11 mouse cellular contexts compared by ENCODE assay signal in the genomic region with DNA sequence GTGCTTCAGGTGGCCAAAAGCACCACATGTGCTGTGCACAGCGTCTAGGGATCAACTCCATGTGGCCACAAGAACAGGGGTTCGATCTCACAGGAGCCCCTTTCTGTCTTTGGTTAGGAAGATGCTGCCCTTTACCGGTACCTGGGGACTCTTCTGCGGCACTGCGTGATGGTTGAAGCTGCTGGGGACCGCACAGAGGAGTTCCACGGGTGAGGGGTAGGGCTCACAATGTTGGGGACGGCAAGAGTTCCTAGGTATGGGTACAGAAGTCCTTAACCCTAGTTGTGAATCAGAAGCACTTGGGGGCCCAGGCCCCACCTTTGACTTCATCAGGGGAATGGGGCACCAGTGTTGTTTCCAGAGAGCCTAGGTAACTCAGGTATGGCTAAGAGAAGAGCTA. TPM values are rescaled to one million over a fixed set of nuclear protein-coding genes. Genes with fewer than 3 reads are reported as not detected.
DNase-seq lines count a peak whose midpoint lies in the region; ATAC-seq and TF ChIP-seq lines count a peak whose summit lies in the region.
"Had no signal": no experiment of that assay in that cellular context is flagged by ENCODE, and none has a peak within 500 bp of the region (broad histone marks: within the 10 kb centered on the region; RNA-seq: fewer than 3 reads in every experiment).

No protein-coding gene starts in this region.

- DNase-seq in heart, adult 11 months, result no peak
- no peak for DNase-seq in hindbrain, embryonic 10.5 days (ENCODE audit: low spot score)
- no peak for DNase-seq in retina, postnatal 1 day
- DNase-seq in right cerebral cortex, adult 2 months (ENCODE audit: low spot score in 2 of 2), result no peak
- DNase-seq: adrenal gland, adult 2 months; right cerebral cortex, postnatal 14 days had no signal

- H3K27me3 ChIP-seq in heart, embryonic 11.5 days (ENCODE audit: control insufficient read depth, insufficient read depth, low read length), result no peaks in the 10 kb centered on the region
- H3K27me3 ChIP-seq in ES-Bruce4 (ENCODE audit: control insufficient read depth, insufficient read depth, low read length, poor library complexity, severe bottlenecking), result no peaks in the 10 kb centered on the region
- no peaks in the 10 kb centered on the region for H3K27me3 ChIP-seq in hindbrain, embryonic 10.5 days (ENCODE audit: insufficient read depth, poor library complexity, severe bottlenecking)

- ATAC-seq in heart, embryonic 11.5 days (replicated peaks; ENCODE audit: insufficient number of reproducible peaks, low FRiP score, low TSS enrichment), result no peak
- ATAC-seq in frontal cortex, adult (ENCODE audit: low TSS enrichment), result no peak

- no peak overlapping the region for H3K4me3 ChIP-seq in heart, embryonic 11.5 days (ENCODE audit: low read depth, low read length)
- H3K4me3 ChIP-seq in ES-Bruce4 (ENCODE audit: low read depth, low read length) (peak overlapping the region; percentile 84), macrophage (ENCODE audit: inconsistent target) (peak overlapping the region; percentile 90; the same call in 1 of the 2 replicates)
- H3K4me3 ChIP-seq in hindbrain, embryonic 10.5 days, result peak overlapping the region; percentile 74

- TF ChIP-seq CTCF in ES-Bruce4 (IDR thresholded peaks at IDR 0.05; ENCODE audit: low read depth, low read length), result no peak

- peaks cover 22% of the 10 kb centered on the region for H3K36me3 ChIP-seq in heart, embryonic 11.5 days (ENCODE audit: control insufficient read depth, insufficient read depth, low read length)
- H3K36me3 ChIP-seq in ES-Bruce4 (ENCODE audit: control insufficient read depth, insufficient read depth, low read length, poor library complexity, severe bottlenecking) (peaks cover 46% of the 10 kb centered on the region), macrophage (ENCODE audit: inconsistent target) (peaks cover 52% of the 10 kb centered on the region)
- peaks cover 67% of the 10 kb centered on the region for H3K36me3 ChIP-seq in hindbrain, embryonic 10.5 days

- no peak for TF ChIP-seq EP300 in ES-Bruce4 (IDR thresholded peaks at IDR 0.05; ENCODE audit: insufficient read depth, low read depth, low read length)

- no peak for TF ChIP-seq POLR2A in ES-Bruce4 (IDR thresholded peaks at IDR 0.05; ENCODE audit: insufficient read depth, low read length)

- peaks cover 16% of the 10 kb centered on the region for H3K4me1 ChIP-seq in heart, embryonic 11.5 days (ENCODE audit: control insufficient read depth, insufficient read depth, low read length)
- H3K4me1 ChIP-seq in ES-Bruce4 (ENCODE audit: control insufficient read depth, insufficient read depth, low read length), result peaks cover 3% of the 10 kb centered on the region
- peaks cover 30% of the 10 kb centered on the region for H3K4me1 ChIP-seq in hindbrain, embryonic 10.5 days (replicated peaks)

- no peak overlapping the region for H3K27ac ChIP-seq in heart, embryonic 11.5 days (ENCODE audit: low read depth, low read length)
- H3K27ac ChIP-seq in ES-Bruce4 (ENCODE audit: insufficient read depth, low read length), result no peak overlapping the region
- no peak overlapping the region for H3K27ac ChIP-seq in hindbrain, embryonic 10.5 days
- no peak overlapping the region for H3K27ac ChIP-seq in macrophage

- WGBS in heart, embryonic 11.5 days (ENCODE audit: insufficient replicate concordance), result 95% methylated on average over 8 of the region's 8 CpGs
- WGBS in hindbrain, embryonic 10.5 days, result 95% methylated on average over 8 of the region's 8 CpGs
- 82% methylated on average over 8 of the region's 8 CpGs for WGBS in macrophage (ENCODE audit: missing documents)

- peak overlapping the region; percentile 91 for H3K4me2 ChIP-seq in heart, embryonic 11.5 days

- H3K9me3 ChIP-seq in heart, embryonic 11.5 days (replicated peaks; ENCODE audit: control insufficient read depth, low read length), result no peaks in the 10 kb centered on the region
- no peaks in the 10 kb centered on the region for H3K9me3 ChIP-seq in ES-Bruce4 (replicated peaks; ENCODE audit: control insufficient read depth, insufficient read depth, low read length, poor library complexity, severe bottlenecking)
- H3K9me3 ChIP-seq in hindbrain, embryonic 10.5 days, result no peaks in the 10 kb centered on the region

- H3K9ac ChIP-seq in heart, embryonic 11.5 days (ENCODE audit: low read depth, low read length), result peak overlapping the region; percentile 94; the same call in 1 of the 2 replicates
- no peak overlapping the region for H3K9ac ChIP-seq in ES-Bruce4 (ENCODE audit: low read depth, poor library complexity, severe bottlenecking)

- peaks cover 61% of the 10 kb centered on the region for H3K79me2 ChIP-seq in macrophage (ENCODE audit: inconsistent target)

RNA-seq across cellular contexts. Expression of a gene that starts 1.4 kb away (rescaled TPM):
- polyA plus RNA-seq in heart, embryonic 11.5 days (2014; fragmentation: Nextera tagmentation; extraction: Ambion mirVana), result 29.4 and 30.8 TPM in 2 replicates
- polyA plus RNA-seq in ES-Bruce4 (2011; ENCODE audit: insufficient read depth, insufficient read length, low read depth, missing spikeins), result 14.0 and 18.3 TPM in 2 replicates
- polyA plus RNA-seq in hindbrain, embryonic 10.5 days (2016; fragmentation: Nextera tagmentation; extraction: Ambion mirVana), result 20.9 and 28.8 TPM in 2 replicates
- 10 to 100 TPM in 25 of 26 experiments, 1 to 10 TPM in 1; 9.6 to 47.6 (median 33.2) TPM for total RNA-seq in macrophage (2018; cell fraction: chromatin; rRNA removed)
- total RNA-seq in macrophage (2018; cell fraction: cytosol; rRNA removed), result 10 to 100 TPM in 23 of 26 experiments, 1 to 10 TPM in 3; 8.5 to 22.0 (median 15.2) TPM
- 10 to 100 TPM; 10.3 to 41.1 (median 23.3) TPM for total RNA-seq in macrophage (2018; cell fraction: nucleus; rRNA removed)
- polyA plus RNA-seq in macrophage (2018), result 8.0 to 19.0 TPM (median 14.4 TPM) in 3 replicates

RNA-seq across cellular contexts. Expression of a gene that starts 2.0 kb away (rescaled TPM):
- 38.9 and 47.8 TPM in 2 replicates for polyA plus RNA-seq in heart, embryonic 11.5 days (2014; fragmentation: Nextera tagmentation; extraction: Ambion mirVana)
- polyA plus RNA-seq in ES-Bruce4 (2011; ENCODE audit: insufficient read depth, insufficient read length, low read depth, missing spikeins), result 23.3 and 26.3 TPM in 2 replicates
- 67.0 and 81.7 TPM in 2 replicates for polyA plus RNA-seq in hindbrain, embryonic 10.5 days (2016; fragmentation: Nextera tagmentation; extraction: Ambion mirVana)
- 100 to 1,000 TPM in 17 of 26 experiments, 10 to 100 TPM in 9; 39.0 to 216 (median 118) TPM for total RNA-seq in macrophage (2018; cell fraction: chromatin; rRNA removed)
- 10 to 100 TPM; 31.5 to 61.1 (median 40.2) TPM for total RNA-seq in macrophage (2018; cell fraction: cytosol; rRNA removed)
- total RNA-seq in macrophage (2018; cell fraction: nucleus; rRNA removed), result 100 to 1,000 TPM in 7 of 26 experiments, 10 to 100 TPM in 19; 43.7 to 186 (median 83.1) TPM
- polyA plus RNA-seq in macrophage (2018), result 18.7 to 48.4 TPM (median 41.3 TPM) in 3 replicates

RNA-seq across cellular contexts. Expression of a gene that starts 2.6 kb away (rescaled TPM):
- not detected in 2 replicates for polyA plus RNA-seq in heart, embryonic 11.5 days (2014; fragmentation: Nextera tagmentation; extraction: Ambion mirVana)
- not detected in 2 replicates for polyA plus RNA-seq in ES-Bruce4 (2011; ENCODE audit: insufficient read depth, insufficient read length, low read depth, missing spikeins)
- polyA plus RNA-seq in hindbrain, embryonic 10.5 days (2016; fragmentation: Nextera tagmentation; extraction: Ambion mirVana), result not detected in 2 replicates
- total RNA-seq in macrophage (2018; cell fraction: chromatin; rRNA removed), result 1 to 10 TPM in 1 of 26 experiments, under 1 TPM in 1, not detected in 24; 0.82 to 2.4 TPM
- not detected for total RNA-seq in macrophage (2018; cell fraction: cytosol; rRNA removed)
- total RNA-seq in macrophage (2018; cell fraction: nucleus; rRNA removed), result not detected
- not detected in 3 replicates for polyA plus RNA-seq in macrophage (2018)
- total RNA-seq: adrenal gland, adult 2 months had no signal

RNA-seq across cellular contexts. Expression of a gene that starts 11.1 kb away (rescaled TPM):
- not detected in 2 replicates for polyA plus RNA-seq in heart, embryonic 11.5 days (2014; fragmentation: Nextera tagmentation; extraction: Ambion mirVana)
- polyA plus RNA-seq in ES-Bruce4 (2011; ENCODE audit: insufficient read depth, insufficient read length, low read depth, missing spikeins), result not detected in 2 replicates
- polyA plus RNA-seq in hindbrain, embryonic 10.5 days (2016; fragmentation: Nextera tagmentation; extraction: Ambion mirVana), result not detected in 2 replicates
- not detected for total RNA-seq in macrophage (2018; cell fraction: chromatin; rRNA removed)
- not detected for total RNA-seq in macrophage (2018; cell fraction: cytosol; rRNA removed)
- not detected for total RNA-seq in macrophage (2018; cell fraction: nucleus; rRNA removed)
- polyA plus RNA-seq in macrophage (2018), result not detected in 3 replicates
- total RNA-seq: left cerebral cortex, postnatal 10 days had no signal

RNA-seq across cellular contexts. Expression of a gene that starts 13.4 kb away (rescaled TPM):
- not detected in 2 replicates for polyA plus RNA-seq in heart, embryonic 11.5 days (2014; fragmentation: Nextera tagmentation; extraction: Ambion mirVana)
- polyA plus RNA-seq in ES-Bruce4 (2011; ENCODE audit: insufficient read depth, insufficient read length, low read depth, missing spikeins) (not detected in 2 replicates), macrophage (2018) (not detected in 3 replicates)
- polyA plus RNA-seq in hindbrain, embryonic 10.5 days (2016; fragmentation: Nextera tagmentation; extraction: Ambion mirVana), result not detected in 2 replicates
- not detected for total RNA-seq in macrophage (2018; cell fraction: chromatin; rRNA removed)
- total RNA-seq in macrophage (2018; cell fraction: cytosol; rRNA removed), result not detected
- not detected for total RNA-seq in macrophage (2018; cell fraction: nucleus; rRNA removed)
- total RNA-seq: adrenal gland, adult 2 months; left cerebral cortex, postnatal 10 days had no signal
- polyA plus RNA-seq: adrenal gland, adult 2 months had no signal
